Mouse (Mus musculus) spleen, adult 2 months (tissue): ENCODE results near the gene Tmcc1. TPM values are rescaled to one million over a fixed set of nuclear protein-coding genes. Genes with fewer than 3 reads are reported as not detected.

Experiments
- DNase-seq, 2 experiments: peaks; one replicate each; pipeline versions ENCODE4 v3.0.0 to v3.0.0-alpha.2; 2012 to 2021; ENCODE audit warnings: low spot score in 2 of 2, low read depth in 1 of 2
- H3K27ac ChIP-seq: fragments of 200-500 bp; 2 replicates; pipeline ENCODE4 v1.5.1; 2012; ENCODE audit warnings: low read length, inconsistent platforms; ENCODE audit not compliant: insufficient read depth
- H3K27me3 ChIP-seq: fragments of 200-500 bp; 2 replicates; pipeline ENCODE4 v1.6.1; 2012; ENCODE audit warnings: mild to moderate bottlenecking, moderate library complexity, low read length, inconsistent platforms; ENCODE audit not compliant: control insufficient read depth, insufficient read depth
- H3K36me3 ChIP-seq: fragments of 200-500 bp; 2 replicates; pipeline ENCODE4 v1.6.1; 2012; ENCODE audit warnings: mild to moderate bottlenecking, low read length, inconsistent platforms; ENCODE audit not compliant: control insufficient read depth, insufficient read depth
- H3K4me1 ChIP-seq: fragments of 200-500 bp; 2 replicates; pipeline ENCODE4 v1.6.1; 2011; ENCODE audit warnings: inconsistent platforms; ENCODE audit not compliant: control insufficient read depth, insufficient read depth, insufficient read length
- H3K4me3 ChIP-seq: fragments of 200-500 bp; 2 replicates; pipeline ENCODE4 v1.5.1; 2011; ENCODE audit warnings: mild to moderate bottlenecking, inconsistent platforms; ENCODE audit not compliant: insufficient read depth, insufficient read length; ENCODE audit errors: extremely low read depth
- CTCF ChIP-seq: fragments of 200-500 bp; IDR thresholded peaks from 2 replicates; pipeline ENCODE4 v1.5.1; 2011; ENCODE audit warnings: mild to moderate bottlenecking, inconsistent platforms; ENCODE audit not compliant: insufficient read depth, insufficient read length, insufficient replicate concordance; ENCODE audit errors: extremely low read depth
- POLR2A ChIP-seq: fragments of 200-500 bp; IDR thresholded peaks from 2 replicates; pipeline ENCODE4 v1.6.1; 2011; ENCODE audit warnings: low read depth, low read length, inconsistent platforms
- WGBS: fragments of 180-500 bp; shearing (Covaris S2); methylation state at CpG from one replicate; pipeline ENCODE4 v1.1.7; 2018; 5-methylcytosine and 5-hydroxymethylcytosine counted together
- polyA plus RNA-seq: library from polyadenylated mRNA; depleted of rRNA; stranded (reverse); fragments of >200 nt; gene quantifications from 2 replicates; pipeline ENCODE4 v1.2.3, GENCODE M21; 2012

Tmcc1 gene
- polyA plus RNA-seq, 1 experiment = 7.6 TPM

- no peak for DNase-seq
- no peaks in the 10 kb centered on the region for H3K36me3 ChIP-seq
- 84% methylated on average over 8 of the region's 8 CpGs for WGBS
- peaks cover 18% of the 10 kb centered on the region; the same call in 1 of the 2 replicates for H3K4me1 ChIP-seq
- H3K27ac ChIP-seq = no peak overlapping the region
- TF ChIP-seq CTCF (no peak), POLR2A (no peak)
- no peak overlapping the region for H3K4me3 ChIP-seq
- H3K27me3 ChIP-seq = no peaks in the 10 kb centered on the region
Observed at GRCm38 (mm10) chr6:115975606-115976005, 217.7 kb downstream of the Tmcc1 start.

- TF ChIP-seq CTCF (no peak), POLR2A (no peak)
- WGBS = 88% methylated on average over 16 of the region's 16 CpGs
Observed at GRCm38 (mm10) chr6:115973881-115974662, 219.2 kb downstream of the Tmcc1 start.

GRCm38 (mm10) chr6:115973139-115973875, 220.0 kb downstream of the Tmcc1 start:
- H3K27me3 ChIP-seq = no peaks in the 10 kb centered on the region
- no peak overlapping the region for H3K27ac ChIP-seq
- H3K4me3 ChIP-seq = no peak overlapping the region
- 80% methylated on average over 15 of the region's 15 CpGs for WGBS
- H3K36me3 ChIP-seq = no peaks in the 10 kb centered on the region
- peaks cover 21% of the 10 kb centered on the region; the same call in 1 of the 2 replicates for H3K4me1 ChIP-seq
- DNase-seq = no peak
- TF ChIP-seq CTCF (no peak), POLR2A (no peak)

More at GRCm38 (mm10) chr6:115973881-115974662, 219.2 kb downstream of the Tmcc1 start:
- H3K27me3 ChIP-seq = no peaks in the 10 kb centered on the region
- H3K36me3 ChIP-seq = no peaks in the 10 kb centered on the region
- no peak overlapping the region for H3K4me3 ChIP-seq
- H3K27ac ChIP-seq = no peak overlapping the region
- H3K4me1 ChIP-seq = peaks cover 21% of the 10 kb centered on the region; the same call in 1 of the 2 replicates
- no peak for DNase-seq

- DNase-seq = no peak
- TF ChIP-seq POLR2A (no peak), CTCF (no peak)
- H3K4me3 ChIP-seq = no peak overlapping the region
- no peaks in the 10 kb centered on the region for H3K27me3 ChIP-seq
- H3K36me3 ChIP-seq = peaks cover 1% of the 10 kb centered on the region; the same call in 1 of the 2 replicates
- H3K27ac ChIP-seq = no peak overlapping the region
- 78% methylated on average over 7 of the region's 7 CpGs for WGBS
- peaks cover 21% of the 10 kb centered on the region; the same call in 1 of the 2 replicates for H3K4me1 ChIP-seq
Observed at GRCm38 (mm10) chr6:115972083-115972764, 221.1 kb downstream of the Tmcc1 start.

GRCm38 (mm10) chr6:115971273-115972060, 221.8 kb downstream of the Tmcc1 start:
- peaks cover 21% of the 10 kb centered on the region; the same call in 1 of the 2 replicates for H3K4me1 ChIP-seq
- DNase-seq = no peak
- peaks cover 6% of the 10 kb centered on the region; the same call in 1 of the 2 replicates for H3K36me3 ChIP-seq
- peak overlapping the region; percentile 8; the same call in 1 of the 2 replicates for H3K27ac ChIP-seq
- 58% methylated on average over 13 of the region's 13 CpGs for WGBS
- no peak overlapping the region for H3K4me3 ChIP-seq
- no peak for TF ChIP-seq CTCF
- TF ChIP-seq POLR2A = no peak
- H3K27me3 ChIP-seq = no peaks in the 10 kb centered on the region

- H3K36me3 ChIP-seq = peaks cover 7% of the 10 kb centered on the region
- DNase-seq = no peak
- 29% methylated on average over 4 of the region's 6 CpGs for WGBS
- peak overlapping the region; percentile 14; the same call in 1 of the 2 replicates for H3K27ac ChIP-seq
- TF ChIP-seq POLR2A (no peak), CTCF (no peak)
- H3K4me1 ChIP-seq = peaks cover 21% of the 10 kb centered on the region; the same call in 1 of the 2 replicates
- H3K27me3 ChIP-seq = no peaks in the 10 kb centered on the region
- H3K4me3 ChIP-seq = no peak overlapping the region
Observed at GRCm38 (mm10) chr6:115969952-115970351, 223.3 kb downstream of the Tmcc1 start.
